ENCODE assay signal across 8 mouse cellular contexts in genomic region chr11:78551059-78551398, GRCm38 (mm10). TPM values are rescaled to one million over a fixed set of nuclear protein-coding genes. Genes with fewer than 3 reads are reported as not detected.
DNase-seq lines count a peak whose midpoint lies in the region; ATAC-seq and TF ChIP-seq lines count a peak whose summit lies in the region.

No protein-coding gene starts in this region.

- H3K4me1 ChIP-seq in heart, embryonic 11.5 days (ENCODE audit: control insufficient read depth, insufficient read depth, low read length): peaks cover 23% of the 10 kb centered on the region
- peaks cover 4 to 30% of the 10 kb centered on the region in 2 experiments; a peak in 3 of 4 replicates for H3K4me1 ChIP-seq in CH12.LX (ENCODE audit: control insufficient read depth in 1 of 2, insufficient read depth in 2 of 2)
- H3K4me1 ChIP-seq in forebrain, embryonic 14.5 days (ENCODE audit: control insufficient read depth, insufficient read depth, low read length): peaks cover 16% of the 10 kb centered on the region
- peaks cover 28% of the 10 kb centered on the region for H3K4me1 ChIP-seq in liver, embryonic 16.5 days (ENCODE audit: control insufficient read depth, low read depth, low read length)

- no peak for TF ChIP-seq RAD21 in CH12.LX (IDR thresholded peaks at IDR 0.05; ENCODE audit: low read depth, low read length)

- no peaks in the 10 kb centered on the region for H3K27me3 ChIP-seq in heart, embryonic 11.5 days (ENCODE audit: control insufficient read depth, insufficient read depth, low read length)
- no peaks in the 10 kb centered on the region for H3K27me3 ChIP-seq in CH12.LX (replicated peaks)
- no peaks in the 10 kb centered on the region for H3K27me3 ChIP-seq in forebrain, embryonic 14.5 days (replicated peaks; ENCODE audit: control insufficient read depth, insufficient read depth, low read length)
- H3K27me3 ChIP-seq in liver, embryonic 16.5 days (ENCODE audit: control insufficient read depth, insufficient read depth, low read depth, low read length): no peaks in the 10 kb centered on the region

- WGBS in heart, embryonic 11.5 days (ENCODE audit: insufficient replicate concordance): 32% methylated on average over 6 of the region's 6 CpGs
- 33% methylated on average over 6 of the region's 6 CpGs for WGBS in forebrain, embryonic 14.5 days
- 24% methylated on average over 6 of the region's 6 CpGs for WGBS in liver, embryonic 16.5 days (ENCODE audit: insufficient replicate concordance)

- H3K9ac ChIP-seq in heart, embryonic 11.5 days (ENCODE audit: low read depth, low read length): peak overlapping the region; percentile 78
- peak overlapping the region; percentile 61 for H3K9ac ChIP-seq in CH12.LX (ENCODE audit: insufficient read depth, low read depth)
- peak overlapping the region; percentile 66 for H3K9ac ChIP-seq in forebrain, embryonic 14.5 days (ENCODE audit: low read length)
- peak overlapping the region; percentile 47 for H3K9ac ChIP-seq in liver, embryonic 16.5 days (ENCODE audit: low read depth, low read length)

- TF ChIP-seq POLR2A in CH12.LX (IDR thresholded peaks at IDR 0.05; ENCODE audit: low read depth, low read length): no peak

- no peaks in the 10 kb centered on the region for H3K36me3 ChIP-seq in heart, embryonic 11.5 days (ENCODE audit: control insufficient read depth, insufficient read depth, low read length)
- peaks cover 0 to 10% of the 10 kb centered on the region in 2 experiments for H3K36me3 ChIP-seq in CH12.LX (replicated peaks in 1 of 2; ENCODE audit: control insufficient read depth in 1 of 2, insufficient read depth in 1 of 2, low read length in 1 of 2)
- H3K36me3 ChIP-seq in forebrain, embryonic 14.5 days (ENCODE audit: control insufficient read depth, insufficient read depth, low read length): no peaks in the 10 kb centered on the region
- no peaks in the 10 kb centered on the region for H3K36me3 ChIP-seq in liver, embryonic 16.5 days (ENCODE audit: control insufficient read depth, insufficient read depth)

- H3K4me2 ChIP-seq in heart, embryonic 11.5 days: peak overlapping the region; percentile 83
- H3K4me2 ChIP-seq in CH12.LX (ENCODE audit: insufficient read depth, low read depth, poor library complexity, severe bottlenecking): peak overlapping the region; percentile 75
- peak overlapping the region; percentile 79 for H3K4me2 ChIP-seq in forebrain, embryonic 14.5 days (ENCODE audit: low read length)
- H3K4me2 ChIP-seq in liver, embryonic 16.5 days (ENCODE audit: low read depth, low read length): peak overlapping the region; percentile 96

- no peak for DNase-seq in heart, postnatal 4 days
- peak; percentile 33 for DNase-seq in CH12.LX (ENCODE audit: extremely low read depth)
- no peak for DNase-seq in forebrain, embryonic 14.5 days (ENCODE audit: low spot score)
- DNase-seq in spleen, postnatal 14 days (ENCODE audit: low spot score in 2 of 2): no peak
- DNase-seq in urinary bladder, adult 18-20 months (ENCODE audit: low spot score in 2 of 2): no peak

- TF ChIP-seq EP300 in CH12.LX (IDR thresholded peaks at IDR 0.05; ENCODE audit: low read length): no peak

- H3K27ac ChIP-seq in heart, embryonic 11.5 days (ENCODE audit: low read depth, low read length): peak overlapping the region; percentile 54; the same call in 1 of the 2 replicates
- no peak overlapping the region for H3K27ac ChIP-seq in CH12.LX (ENCODE audit: insufficient read depth, low read depth)
- peak overlapping the region; percentile 70 for H3K27ac ChIP-seq in forebrain, embryonic 14.5 days (ENCODE audit: low read depth, low read length)
- H3K27ac ChIP-seq in liver, embryonic 16.5 days (ENCODE audit: low read length): peak overlapping the region; percentile 31; the same call in 1 of the 2 replicates

- H3K79me2 ChIP-seq in CH12.LX (replicated peaks; ENCODE audit: control insufficient read depth, extremely low read depth, insufficient read depth, poor library complexity, severe bottlenecking): peaks cover 42% of the 10 kb centered on the region

- dilution Hi-C loops in CH12.LX (cut with MboI; ENCODE audit: extremely low pct_ligation_motif_present, extremely low pct_unique_long_range_greater_than_20kb, low sequenced_read_pairs): no loop called here

- H3K4me3 ChIP-seq in heart, embryonic 11.5 days (ENCODE audit: low read depth, low read length): peak overlapping the region; percentile 74
- peak overlapping the region in 2 of 3 experiments; percentile 35 to 60 for H3K4me3 ChIP-seq in CH12.LX (replicated peaks in 1 of 3; ENCODE audit: low read depth in 2 of 3, low read length in 2 of 3, poor library complexity in 1 of 3)
- H3K4me3 ChIP-seq in forebrain, embryonic 14.5 days (ENCODE audit: low read depth, low read length): peak overlapping the region; percentile 59
- peak overlapping the region; percentile 88 for H3K4me3 ChIP-seq in liver, embryonic 16.5 days (ENCODE audit: low read depth, low read length)

- no peaks in the 10 kb centered on the region for H3K9me3 ChIP-seq in heart, embryonic 11.5 days (replicated peaks; ENCODE audit: control insufficient read depth, low read length)
- peaks cover 14% of the 10 kb centered on the region for H3K9me3 ChIP-seq in CH12.LX (replicated peaks; ENCODE audit: low read length)
- H3K9me3 ChIP-seq in forebrain, embryonic 14.5 days (replicated peaks; ENCODE audit: control insufficient read depth, low read length): no peaks in the 10 kb centered on the region
- no peaks in the 10 kb centered on the region for H3K9me3 ChIP-seq in liver, embryonic 16.5 days (replicated peaks; ENCODE audit: control insufficient read depth, low read length)

- in situ Hi-C loops in CH12.LX (cut with MboI; ENCODE audit: low pct_ligation_motif_present, low pct_unique_long_range_greater_than_20kb, low sequenced_read_pairs): loop anchor here (25.0 kb wide), 1 partner anchor 661 kb away; no protein-coding TSS in a partner anchor

- ATAC-seq in heart, embryonic 11.5 days (replicated peaks; ENCODE audit: insufficient number of reproducible peaks, low FRiP score, low TSS enrichment): 0 out of 2 replicates have a peak, but pooled peaks have one; percentile 9
- peak; percentile 43 for ATAC-seq in forebrain, embryonic 14.5 days
- ATAC-seq in liver, embryonic 16.5 days (ENCODE audit: low read depth): no peak
- no peak for ATAC-seq in granulocyte monocyte progenitor cell, adult 5-6 weeks (replicated peaks; ENCODE audit: poor library complexity, severe bottlenecking)

- TF ChIP-seq CTCF in CH12.LX (conservative IDR thresholded peaks at IDR 0.05 in 1 of 2, IDR thresholded peaks at IDR 0.05 in 1 of 2; ENCODE audit: low read depth in 2 of 2, low read length in 2 of 2): no peak

RNA-seq across cellular contexts. Expression of gene Tmem97, which starts 0.5 kb away (rescaled TPM):
- polyA plus RNA-seq in heart, embryonic 11.5 days (2014; fragmentation: Nextera tagmentation; extraction: Ambion mirVana): 82.4 and 88.3 TPM in 2 replicates
- 10 to 100 TPM; 31.4 to 32.3 TPM for total RNA-seq in heart, postnatal 4 days (2021)
- total RNA-seq in CH12.LX (2012; rRNA removed): 213 and 282 TPM in 2 replicates
- total RNA-seq in CH12.LX (2014; rRNA removed): 315 and 347 TPM in 2 replicates
- 243 and 268 TPM in 2 replicates for polyA plus RNA-seq in CH12.LX (2012; ENCODE audit: insufficient read length, low read depth)
- 40.0 and 48.5 TPM in 2 replicates for polyA plus RNA-seq in forebrain, embryonic 14.5 days (2014; fragmentation: Nextera tagmentation; extraction: Ambion mirVana)
- polyA plus RNA-seq in liver, embryonic 16.5 days (2015; fragmentation: Nextera tagmentation; extraction: Ambion mirVana): 101 and 110 TPM in 2 replicates
- 89.3 and 102 TPM in 2 replicates for total RNA-seq in granulocyte monocyte progenitor cell, adult 5-6 weeks (2014; fragmentation: Nextera tagmentation)
- 71.9 and 93.9 TPM in 2 replicates for total RNA-seq in granulocyte monocyte progenitor cell, adult 5-6 weeks (2017)

RNA-seq across cellular contexts. Expression of gene Ift20, which starts 14.9 kb away (rescaled TPM):
- polyA plus RNA-seq in heart, embryonic 11.5 days (2014; fragmentation: Nextera tagmentation; extraction: Ambion mirVana): 107 and 114 TPM in 2 replicates
- 10 to 100 TPM; 56.3 to 58.9 TPM for total RNA-seq in heart, postnatal 4 days (2021)
- total RNA-seq in CH12.LX (2012; rRNA removed) (124 and 134 TPM in 2 replicates), CH12.LX (2014; rRNA removed) (151 and 181 TPM in 2 replicates)
- polyA plus RNA-seq in CH12.LX (2012; ENCODE audit: insufficient read length, low read depth): 136 and 142 TPM in 2 replicates
- polyA plus RNA-seq in forebrain, embryonic 14.5 days (2014; fragmentation: Nextera tagmentation; extraction: Ambion mirVana): 118 and 126 TPM in 2 replicates
- polyA plus RNA-seq in liver, embryonic 16.5 days (2015; fragmentation: Nextera tagmentation; extraction: Ambion mirVana): 61.2 and 61.4 TPM in 2 replicates
- 81.0 and 106 TPM in 2 replicates for total RNA-seq in granulocyte monocyte progenitor cell, adult 5-6 weeks (2014; fragmentation: Nextera tagmentation)
- 138 and 194 TPM in 2 replicates for total RNA-seq in granulocyte monocyte progenitor cell, adult 5-6 weeks (2017)

RNA-seq across cellular contexts. Expression of gene Tnfaip1, which starts 14.9 kb away (rescaled TPM):
- polyA plus RNA-seq in heart, embryonic 11.5 days (2014; fragmentation: Nextera tagmentation; extraction: Ambion mirVana): 81.1 and 92.5 TPM in 2 replicates
- 10 to 100 TPM; 69.6 to 71.6 TPM for total RNA-seq in heart, postnatal 4 days (2021)
- total RNA-seq in CH12.LX (2012; rRNA removed): 24.6 and 26.7 TPM in 2 replicates
- total RNA-seq in CH12.LX (2014; rRNA removed): 19.5 TPM in 2 replicates
- 44.9 and 46.0 TPM in 2 replicates for polyA plus RNA-seq in CH12.LX (2012; ENCODE audit: insufficient read length, low read depth)
- 66.1 and 71.3 TPM in 2 replicates for polyA plus RNA-seq in forebrain, embryonic 14.5 days (2014; fragmentation: Nextera tagmentation; extraction: Ambion mirVana)
- 15.1 and 16.9 TPM in 2 replicates for polyA plus RNA-seq in liver, embryonic 16.5 days (2015; fragmentation: Nextera tagmentation; extraction: Ambion mirVana)
- total RNA-seq in granulocyte monocyte progenitor cell, adult 5-6 weeks (2014; fragmentation: Nextera tagmentation): 13.2 and 15.1 TPM in 2 replicates
- 3.3 and 5.6 TPM in 2 replicates for total RNA-seq in granulocyte monocyte progenitor cell, adult 5-6 weeks (2017)

RNA-seq across cellular contexts. Expression of gene Poldip2, which starts 39.0 kb away (rescaled TPM):
- polyA plus RNA-seq in heart, embryonic 11.5 days (2014; fragmentation: Nextera tagmentation; extraction: Ambion mirVana): 130 and 154 TPM in 2 replicates
- total RNA-seq in heart, postnatal 4 days (2021): 100 to 1,000 TPM; 148 to 152 TPM
- total RNA-seq in CH12.LX (2012; rRNA removed) (103 and 119 TPM in 2 replicates), CH12.LX (2014; rRNA removed) (93.5 and 102 TPM in 2 replicates)
- 144 and 151 TPM in 2 replicates for polyA plus RNA-seq in CH12.LX (2012; ENCODE audit: insufficient read length, low read depth)
- polyA plus RNA-seq in forebrain, embryonic 14.5 days (2014; fragmentation: Nextera tagmentation; extraction: Ambion mirVana): 185 TPM in 2 replicates
- polyA plus RNA-seq in liver, embryonic 16.5 days (2015; fragmentation: Nextera tagmentation; extraction: Ambion mirVana): 62.5 and 63.6 TPM in 2 replicates
- total RNA-seq in granulocyte monocyte progenitor cell, adult 5-6 weeks (2014; fragmentation: Nextera tagmentation): 61.3 and 68.8 TPM in 2 replicates
- 64.5 and 85.8 TPM in 2 replicates for total RNA-seq in granulocyte monocyte progenitor cell, adult 5-6 weeks (2017)

RNA-seq across cellular contexts. Expression of gene Tmem199, which starts 39.1 kb away (rescaled TPM):
- 57.0 and 63.9 TPM in 2 replicates for polyA plus RNA-seq in heart, embryonic 11.5 days (2014; fragmentation: Nextera tagmentation; extraction: Ambion mirVana)
- 10 to 100 TPM; 18.3 to 19.6 TPM for total RNA-seq in heart, postnatal 4 days (2021)
- total RNA-seq in CH12.LX (2012; rRNA removed) (80.4 and 93.6 TPM in 2 replicates), CH12.LX (2014; rRNA removed) (109 and 118 TPM in 2 replicates)
- 67.3 and 75.5 TPM in 2 replicates for polyA plus RNA-seq in CH12.LX (2012; ENCODE audit: insufficient read length, low read depth)
- polyA plus RNA-seq in forebrain, embryonic 14.5 days (2014; fragmentation: Nextera tagmentation; extraction: Ambion mirVana): 93.1 and 93.2 TPM in 2 replicates
- 17.0 and 17.2 TPM in 2 replicates for polyA plus RNA-seq in liver, embryonic 16.5 days (2015; fragmentation: Nextera tagmentation; extraction: Ambion mirVana)
- 21.9 and 36.8 TPM in 2 replicates for total RNA-seq in granulocyte monocyte progenitor cell, adult 5-6 weeks (2014; fragmentation: Nextera tagmentation)
- total RNA-seq in granulocyte monocyte progenitor cell, adult 5-6 weeks (2017): 25.5 and 29.9 TPM in 2 replicates

Comparison
In these comparisons a context has a peak if more than half of its experiments do, and no peak if none do; other contexts are left out.
1. ATAC-seq: peak in heart, embryonic 11.5 days (single experiment) and forebrain, embryonic 14.5 days (single experiment); none in liver, embryonic 16.5 days (single experiment) and granulocyte monocyte progenitor cell, adult 5-6 weeks (single experiment).
2. Peak in every context shown above with its lines, with median percentiles within 50 percentile points of each other: H3K4me2 ChIP-seq, H3K4me3 ChIP-seq and H3K9ac ChIP-seq.